Mouse (Mus musculus) T-helper 2 cell (primary cell): ENCODE measurements around the gene Fam13a.

Experiments used
- in situ Hi-C: fragments of 300-600 bp; cut with MboI, MseI; formaldehyde crosslinking; loops from one replicate; pipeline ENCODE4 v1.15.1; 2025; ENCODE audit warnings: high pct_unique_total_duplicates

Fam13a gene

DNA sequence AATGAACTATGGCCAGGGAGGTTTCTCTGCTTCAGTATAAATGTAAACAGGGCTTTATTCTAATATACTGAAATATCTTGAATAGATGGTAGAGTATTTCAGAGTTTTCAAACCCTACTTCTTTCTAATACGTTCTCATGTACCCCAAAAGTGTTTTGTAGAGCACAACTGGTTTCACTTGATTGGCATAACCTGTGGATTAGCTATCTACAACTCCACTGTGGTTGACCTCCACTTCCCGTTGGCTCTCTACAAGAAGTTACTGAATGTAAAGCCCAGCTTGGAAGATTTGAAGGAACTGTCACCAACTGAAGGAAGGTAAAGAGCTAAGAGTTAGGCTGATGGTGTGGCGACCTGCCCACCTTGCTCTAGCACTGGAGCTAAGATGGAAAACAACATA, 134.4 kb downstream of the Fam13a start:
- in situ Hi-C loops: no loop called here

DNA sequence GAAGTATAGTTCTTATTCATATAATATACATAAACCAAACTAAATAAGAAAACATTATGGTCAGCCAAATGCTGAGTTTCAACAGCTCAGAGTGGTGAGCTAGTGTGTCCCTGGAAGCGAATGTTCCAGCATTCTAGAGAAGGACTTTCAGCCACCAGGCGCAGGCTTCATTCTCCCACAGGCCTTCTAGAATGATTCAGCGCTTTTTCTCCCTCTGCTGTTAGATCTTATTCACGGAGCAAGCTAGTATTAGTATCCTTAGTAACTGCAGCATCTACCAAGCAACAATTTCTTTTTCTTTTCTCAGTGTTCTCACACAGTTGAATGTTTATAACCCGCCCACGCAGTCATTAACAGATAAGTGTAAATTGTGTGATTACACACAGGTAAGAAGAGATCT, 142.1 kb downstream of the Fam13a start:
- in situ Hi-C loops: no loop called here
